Mouse (Mus musculus) colon, adult 2 months (tissue): ENCODE results near the gene Eid1. TPM values are rescaled to one million over a fixed set of nuclear protein-coding genes. Genes with fewer than 3 reads are reported as not detected.

Experiments
- polyA plus RNA-seq: library from polyadenylated mRNA; depleted of rRNA; stranded (reverse); fragments of >200 nt; gene quantifications from 2 replicates; pipeline ENCODE4 v1.2.3, GENCODE M21; 2012; rRNA removed

Gene Eid1
- polyA plus RNA-seq, result 11.8 and 18.4 TPM in 2 replicates

GRCm38 (mm10) chr2:125672957-125673631 lies at the start of gene Eid1:
Gene Eid1, plus strand, starts transcription at chr2:125673095.

GRCm38 (mm10) chr2:125624837-125625351 lies 48.0 kb upstream of the Eid1 start, which contains the start of gene Cep152:
Gene Cep152, minus strand, starts transcription at chr2:125625113.

GRCm38 (mm10) chr2:125724086-125724430 lies 51.2 kb downstream of the Eid1 start, which contains the start of gene Shc4:
Gene Shc4, minus strand, starts transcription at chr2:125724148.

Other genes with a start within 250 kb of the Eid1 start
- 0.07 and 0.25 TPM in 2 replicates for gene Gm9913, start 168.0 kb upstream of the Eid1 start, polyA plus RNA-seq
- 11.4 and 13.8 TPM in 2 replicates for gene Fbn1, start 165.1 kb upstream of the Eid1 start, polyA plus RNA-seq
- 1.1 and 1.3 TPM in 2 replicates for gene Cep152, start 48.0 kb upstream of the Eid1 start, polyA plus RNA-seq
- 0.64 TPM in 2 replicates for gene Shc4, start 51.1 kb downstream of the Eid1 start, polyA plus RNA-seq
- 9.8 and 10.0 TPM in 2 replicates for gene Secisbp2l, start 109.8 kb downstream of the Eid1 start, polyA plus RNA-seq
- gene Galk2, start 186.0 kb downstream of the Eid1 start, polyA plus RNA-seq, result 19.6 and 20.8 TPM in 2 replicates
- 2.2 and 3.9 TPM in 2 replicates for gene Cops2, start 186.0 kb downstream of the Eid1 start, polyA plus RNA-seq